Comparison of ENCODE assay signal across 8 mouse cellular contexts in the genomic region with DNA sequence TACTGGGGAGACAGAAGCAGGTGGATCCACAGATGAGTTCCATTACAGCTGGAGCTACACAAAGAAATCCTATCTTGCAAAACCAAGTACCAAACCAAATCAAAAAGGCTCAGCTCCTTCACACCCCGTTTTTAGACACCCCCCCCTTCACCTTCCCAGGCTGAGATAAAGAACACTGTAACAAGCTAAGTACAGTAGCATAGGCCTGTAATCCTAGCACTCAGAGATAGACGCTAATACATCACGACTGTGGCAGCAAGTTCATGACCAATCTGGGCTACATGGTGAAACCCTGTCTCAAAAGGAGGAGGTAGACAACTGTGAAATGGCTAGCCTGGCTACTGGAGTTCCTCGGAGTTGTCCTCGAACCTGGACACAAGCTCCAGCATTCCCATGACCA. TPM values are rescaled to one million over a fixed set of nuclear protein-coding genes. Genes with fewer than 3 reads are reported as not detected.
DNase-seq lines count a peak whose midpoint lies in the region; ATAC-seq and TF ChIP-seq lines count a peak whose summit lies in the region.

No protein-coding gene starts in this region.

- peak overlapping the region; percentile 92; the same call in 1 of the 2 replicates for H3K27ac ChIP-seq in lung, embryonic 14.5 days (ENCODE audit: low read depth)
- H3K27ac ChIP-seq in embryonic facial prominence, embryonic 14.5 days (replicated peaks; ENCODE audit: low read depth, low read length) = no peak overlapping the region; the same call in 1 of the 2 replicates
- peak overlapping the region; percentile 97; the same call in 1 of the 2 replicates for H3K27ac ChIP-seq in limb, embryonic 10.5 days
- no peak overlapping the region for H3K27ac ChIP-seq in neural tube, embryonic 14.5 days (ENCODE audit: low read depth, low read length)

- peaks cover 2% of the 10 kb centered on the region; the same call in 1 of the 2 replicates for H3K4me1 ChIP-seq in lung, embryonic 14.5 days (ENCODE audit: insufficient read depth)
- H3K4me1 ChIP-seq in embryonic facial prominence, embryonic 14.5 days (ENCODE audit: control insufficient read depth, insufficient read depth, low read length) = peaks cover 9% of the 10 kb centered on the region; the same call in 1 of the 2 replicates
- H3K4me1 ChIP-seq in limb, embryonic 10.5 days = peaks cover 18% of the 10 kb centered on the region
- H3K4me1 ChIP-seq in neural tube, embryonic 14.5 days (ENCODE audit: control insufficient read depth, insufficient read depth, low read length) = peaks cover 13% of the 10 kb centered on the region; the same call in 1 of the 2 replicates

- H3K4me3 ChIP-seq in lung, embryonic 14.5 days (ENCODE audit: low read depth, low read length) = peak overlapping the region; percentile 90
- peak overlapping the region; percentile 82 for H3K4me3 ChIP-seq in embryonic facial prominence, embryonic 14.5 days (ENCODE audit: low read depth, low read length)
- H3K4me3 ChIP-seq in limb, embryonic 10.5 days = peak overlapping the region; percentile 92
- H3K4me3 ChIP-seq in neural tube, embryonic 14.5 days (ENCODE audit: low read depth, low read length) = peak overlapping the region; percentile 69

- H3K4me2 ChIP-seq in lung, embryonic 14.5 days = peak overlapping the region; percentile 96
- H3K4me2 ChIP-seq in embryonic facial prominence, embryonic 14.5 days (ENCODE audit: low read depth, low read length) = peak overlapping the region; percentile 87
- peak overlapping the region; percentile 94 for H3K4me2 ChIP-seq in neural tube, embryonic 14.5 days (ENCODE audit: low read depth, low read length)

- no peaks in the 10 kb centered on the region for H3K9me3 ChIP-seq in lung, embryonic 14.5 days (ENCODE audit: low read depth, low read length)
- H3K9me3 ChIP-seq in embryonic facial prominence, embryonic 14.5 days (ENCODE audit: control insufficient read depth, low read length) = no peaks in the 10 kb centered on the region
- no peaks in the 10 kb centered on the region for H3K9me3 ChIP-seq in limb, embryonic 10.5 days (replicated peaks)
- H3K9me3 ChIP-seq in neural tube, embryonic 14.5 days (ENCODE audit: control insufficient read depth, low read length) = no peaks in the 10 kb centered on the region

- peaks cover 40% of the 10 kb centered on the region for H3K36me3 ChIP-seq in lung, embryonic 14.5 days (ENCODE audit: insufficient read depth)
- peaks cover 47% of the 10 kb centered on the region for H3K36me3 ChIP-seq in embryonic facial prominence, embryonic 14.5 days (ENCODE audit: control insufficient read depth, insufficient read depth, low read length)
- peaks cover 61% of the 10 kb centered on the region for H3K36me3 ChIP-seq in limb, embryonic 10.5 days
- H3K36me3 ChIP-seq in neural tube, embryonic 14.5 days (ENCODE audit: control insufficient read depth, insufficient read depth, low read length) = peaks cover 30% of the 10 kb centered on the region

- H3K27me3 ChIP-seq in lung, embryonic 14.5 days (ENCODE audit: insufficient read depth, low read length) = no peaks in the 10 kb centered on the region
- H3K27me3 ChIP-seq in embryonic facial prominence, embryonic 14.5 days (replicated peaks; ENCODE audit: control insufficient read depth, insufficient read depth, low read length) = no peaks in the 10 kb centered on the region
- H3K27me3 ChIP-seq in limb, embryonic 10.5 days (ENCODE audit: low read depth, poor library complexity, severe bottlenecking) = no peaks in the 10 kb centered on the region
- no peaks in the 10 kb centered on the region for H3K27me3 ChIP-seq in neural tube, embryonic 14.5 days (ENCODE audit: control insufficient read depth, insufficient read depth, low read length)

- TF ChIP-seq CTCF in lung, embryonic 14.5 days (IDR thresholded peaks at IDR 0.05; ENCODE audit: low read depth) = no peak

- 34% methylated on average over 5 of the region's 5 CpGs for WGBS in lung, embryonic 14.5 days
- 44% methylated on average over 5 of the region's 5 CpGs for WGBS in embryonic facial prominence, embryonic 14.5 days
- WGBS in limb, embryonic 10.5 days = 64% methylated on average over 5 of the region's 5 CpGs
- 62% methylated on average over 5 of the region's 5 CpGs for WGBS in neural tube, embryonic 14.5 days

- DNase-seq in lung, embryonic 14.5 days = no peak
- DNase-seq in lung, postnatal 36 days = no peak
- DNase-seq in embryonic facial prominence, embryonic 14.5 days (ENCODE audit: low spot score) = no peak
- DNase-seq in limb, embryonic 10.5 days (ENCODE audit: low spot score) = no peak
- DNase-seq in embryo, embryonic 11 days = no peak
- no peak for DNase-seq in cerebellum, adult 9-11 months

- ATAC-seq in lung, embryonic 14.5 days (ENCODE audit: insufficient read depth) = 0 out of 2 replicates have a peak, but pooled peaks have one; percentile 3
- no peak for ATAC-seq in embryonic facial prominence, embryonic 14.5 days (ENCODE audit: low read depth)
- ATAC-seq in neural tube, embryonic 14.5 days (ENCODE audit: low read depth) = no peak
- no peak for ATAC-seq in activated CD4-positive, CD25-positive, alpha-beta regulatory T cell, adult 4 months

- peak overlapping the region; percentile 96 for H3K9ac ChIP-seq in lung, embryonic 14.5 days
- H3K9ac ChIP-seq in embryonic facial prominence, embryonic 14.5 days (ENCODE audit: low read depth, low read length) = peak overlapping the region; percentile 96
- peak overlapping the region; percentile 80 for H3K9ac ChIP-seq in neural tube, embryonic 14.5 days (replicated peaks; ENCODE audit: low read depth, low read length)

RNA-seq across cellular contexts. Expression of gene Atp5j2, which starts 1.5 kb away (rescaled TPM):
- polyA plus RNA-seq in lung, embryonic 14.5 days (2014; fragmentation: Nextera tagmentation; extraction: Ambion mirVana) = 564 and 578 TPM in 2 replicates
- 511 and 592 TPM in 2 replicates for polyA plus RNA-seq in embryonic facial prominence, embryonic 14.5 days (2014; fragmentation: Nextera tagmentation; extraction: Ambion mirVana)
- 530 and 569 TPM in 2 replicates for polyA plus RNA-seq in limb, embryonic 10.5 days (2016; fragmentation: Nextera tagmentation; extraction: Ambion mirVana)
- 539 and 628 TPM in 2 replicates for polyA plus RNA-seq in neural tube, embryonic 14.5 days (2014; fragmentation: Nextera tagmentation; extraction: Ambion mirVana)
- 100 to 1,000 TPM; 418 to 445 TPM for polyA plus RNA-seq in activated CD4-positive, CD25-positive, alpha-beta regulatory T cell, adult 4 months (2017; shearing (Covaris generic))

RNA-seq across cellular contexts. Expression of gene Zkscan14, which starts 11.3 kb away (rescaled TPM):
- 7.0 and 7.5 TPM in 2 replicates for polyA plus RNA-seq in lung, embryonic 14.5 days (2014; fragmentation: Nextera tagmentation; extraction: Ambion mirVana)
- polyA plus RNA-seq in embryonic facial prominence, embryonic 14.5 days (2014; fragmentation: Nextera tagmentation; extraction: Ambion mirVana) = 6.6 and 9.3 TPM in 2 replicates
- 6.6 and 7.3 TPM in 2 replicates for polyA plus RNA-seq in limb, embryonic 10.5 days (2016; fragmentation: Nextera tagmentation; extraction: Ambion mirVana)
- 15.2 and 17.0 TPM in 2 replicates for polyA plus RNA-seq in neural tube, embryonic 14.5 days (2014; fragmentation: Nextera tagmentation; extraction: Ambion mirVana)
- polyA plus RNA-seq in activated CD4-positive, CD25-positive, alpha-beta regulatory T cell, adult 4 months (2017; shearing (Covaris generic)) = 10 to 100 TPM; 16.7 to 20.3 TPM

RNA-seq across cellular contexts. Expression of gene Zkscan5, which starts 14.0 kb away (rescaled TPM):
- 12.9 and 13.4 TPM in 2 replicates for polyA plus RNA-seq in lung, embryonic 14.5 days (2014; fragmentation: Nextera tagmentation; extraction: Ambion mirVana)
- 13.4 and 14.0 TPM in 2 replicates for polyA plus RNA-seq in embryonic facial prominence, embryonic 14.5 days (2014; fragmentation: Nextera tagmentation; extraction: Ambion mirVana)
- 16.2 and 20.9 TPM in 2 replicates for polyA plus RNA-seq in limb, embryonic 10.5 days (2016; fragmentation: Nextera tagmentation; extraction: Ambion mirVana)
- 13.5 and 15.4 TPM in 2 replicates for polyA plus RNA-seq in neural tube, embryonic 14.5 days (2014; fragmentation: Nextera tagmentation; extraction: Ambion mirVana)
- 1 to 10 TPM; 4.8 to 6.0 TPM for polyA plus RNA-seq in activated CD4-positive, CD25-positive, alpha-beta regulatory T cell, adult 4 months (2017; shearing (Covaris generic))

RNA-seq across cellular contexts. Expression of gene Cpsf4, which starts 23.4 kb away (rescaled TPM):
- polyA plus RNA-seq in lung, embryonic 14.5 days (2014; fragmentation: Nextera tagmentation; extraction: Ambion mirVana) = 36.5 and 42.3 TPM in 2 replicates
- 25.1 and 26.5 TPM in 2 replicates for polyA plus RNA-seq in embryonic facial prominence, embryonic 14.5 days (2014; fragmentation: Nextera tagmentation; extraction: Ambion mirVana)
- 90.8 and 93.9 TPM in 2 replicates for polyA plus RNA-seq in limb, embryonic 10.5 days (2016; fragmentation: Nextera tagmentation; extraction: Ambion mirVana)
- 30.1 and 31.3 TPM in 2 replicates for polyA plus RNA-seq in neural tube, embryonic 14.5 days (2014; fragmentation: Nextera tagmentation; extraction: Ambion mirVana)
- polyA plus RNA-seq in activated CD4-positive, CD25-positive, alpha-beta regulatory T cell, adult 4 months (2017; shearing (Covaris generic)) = 10 to 100 TPM; 13.7 to 17.7 TPM

RNA-seq across cellular contexts. Expression of gene Ptcd1, which starts 23.5 kb away (rescaled TPM):
- 13.0 and 14.4 TPM in 2 replicates for polyA plus RNA-seq in lung, embryonic 14.5 days (2014; fragmentation: Nextera tagmentation; extraction: Ambion mirVana)
- polyA plus RNA-seq in embryonic facial prominence, embryonic 14.5 days (2014; fragmentation: Nextera tagmentation; extraction: Ambion mirVana) = 13.2 and 14.6 TPM in 2 replicates
- polyA plus RNA-seq in limb, embryonic 10.5 days (2016; fragmentation: Nextera tagmentation; extraction: Ambion mirVana) = 18.4 and 21.8 TPM in 2 replicates
- 15.9 and 17.8 TPM in 2 replicates for polyA plus RNA-seq in neural tube, embryonic 14.5 days (2014; fragmentation: Nextera tagmentation; extraction: Ambion mirVana)
- polyA plus RNA-seq in activated CD4-positive, CD25-positive, alpha-beta regulatory T cell, adult 4 months (2017; shearing (Covaris generic)) = 10 to 100 TPM in 1 of 2 experiments, 1 to 10 TPM in 1; 7.0 to 18.0 TPM

Comparison
In these comparisons a context has a peak if more than half of its experiments do, and no peak if none do; other contexts are left out.
1. H3K27ac ChIP-seq: peak in lung, embryonic 14.5 days (single experiment) and limb, embryonic 10.5 days (single experiment); none in embryonic facial prominence, embryonic 14.5 days (single experiment) and neural tube, embryonic 14.5 days (single experiment).
2. Peak in every context shown above with its lines, with median percentiles within 50 percentile points of each other: H3K4me2 ChIP-seq, H3K4me3 ChIP-seq and H3K9ac ChIP-seq.